Mouse (Mus musculus) megakaryocyte progenitor cell, adult 5-6 weeks (primary cell): Measurements from ENCODE around the gene Olfr1493-ps1. TPM values are rescaled to one million over a fixed set of nuclear protein-coding genes. Genes with fewer than 3 reads are reported as not detected.

ENCODE experiments used
- ATAC-seq: replicated peaks from 2 replicates; pipeline ENCODE4 v1.8.0; 2016; ENCODE audit warnings: mild to moderate bottlenecking, moderate TSS enrichment, inconsistent platforms; ENCODE audit not compliant: poor library complexity
- total RNA-seq, 2 experiments: library from RNA; stranded (forward) in 1 of 2; stranded (reverse) in 1 of 2; fragments of 157-497, 149-512 nt in 1 of 2; fragments of 200-1000 nt in 1 of 2; gene quantifications; 2 replicates each; pipeline versions ENCODE4 v1.2.3 to v1.2.4; 2015 to 2017

The Olfr1493-ps1 gene
- not detected in 2 replicates for total RNA-seq (2015)
- total RNA-seq (2017): not detected in 2 replicates

GRCm38 (mm10) chr19:13722978-13723377, at the start of gene Olfr1493-ps1:
TSS of gene Olfr1493-ps1 (plus strand) at chr19:13723278.
- no peak for ATAC-seq

- ATAC-seq: no peak
These were observed 26.1 kb upstream of the Olfr1493-ps1 start, which contains the start of gene Olfr1491 for GRCm38 (mm10) chr19:13696968-13697367. TSS of gene Olfr1491 (plus strand) at chr19:13697268.

GRCm38 (mm10) chr19:13739428-13739827, 16.4 kb downstream of the Olfr1493-ps1 start, which contains the start of gene Olfr1494:
TSS of gene Olfr1494 (plus strand) at chr19:13739728.
- no peak for ATAC-seq

- no peak for ATAC-seq
These were observed 26.3 kb downstream of the Olfr1493-ps1 start for GRCm38 (mm10) chr19:13749366-13749765.

- no peak for ATAC-seq
These were observed 41.2 kb downstream of the Olfr1493-ps1 start, which contains the start of gene Olfr1495 for GRCm38 (mm10) chr19:13764306-13764705. TSS of gene Olfr1495 (plus strand) at chr19:13764606.

- no peak for ATAC-seq
These were observed 45.6 kb downstream of the Olfr1493-ps1 start for GRCm38 (mm10) chr19:13768565-13769276.

GRCm38 (mm10) chr19:13777578-13777977, 54.5 kb downstream of the Olfr1493-ps1 start, which contains the start of gene Olfr1496:
TSS of gene Olfr1496 (plus strand) at chr19:13777878.
- no peak for ATAC-seq

Other genes starting within 250 kb of the Olfr1493-ps1 start
- not detected in 2 replicates for gene Olfr1475, start 243.1 kb upstream of the Olfr1493-ps1 start, total RNA-seq (2015)
- not detected in 2 replicates for gene Olfr1475, start 243.1 kb upstream of the Olfr1493-ps1 start, total RNA-seq (2017)
- not detected in 2 replicates for gene Olfr1477, start 222.7 kb upstream of the Olfr1493-ps1 start, total RNA-seq (2015)
- gene Olfr1477, start 222.7 kb upstream of the Olfr1493-ps1 start, total RNA-seq (2017): not detected in 2 replicates
- gene Olfr1480, start 195.4 kb upstream of the Olfr1493-ps1 start, total RNA-seq (2015): not detected in 2 replicates
- not detected in 2 replicates for gene Olfr1480, start 195.4 kb upstream of the Olfr1493-ps1 start, total RNA-seq (2017)
- gene Olfr1484, start 139.8 kb upstream of the Olfr1493-ps1 start, total RNA-seq (2015): not detected in 2 replicates
- gene Olfr1484, start 139.8 kb upstream of the Olfr1493-ps1 start, total RNA-seq (2017): not detected in 2 replicates
- gene Olfr1487, start 105.9 kb upstream of the Olfr1493-ps1 start, total RNA-seq (2015): not detected in 2 replicates
- not detected in 2 replicates for gene Olfr1487, start 105.9 kb upstream of the Olfr1493-ps1 start, total RNA-seq (2017)
- not detected in 2 replicates for gene Olfr1489, start 91.7 kb upstream of the Olfr1493-ps1 start, total RNA-seq (2015)
- gene Olfr1489, start 91.7 kb upstream of the Olfr1493-ps1 start, total RNA-seq (2017): not detected in 2 replicates
- gene Olfr1490, start 72.2 kb upstream of the Olfr1493-ps1 start, total RNA-seq (2015): not detected in 2 replicates
- gene Olfr1490, start 72.2 kb upstream of the Olfr1493-ps1 start, total RNA-seq (2017): not detected in 2 replicates
- not detected in 2 replicates for gene Olfr1491, start 26.0 kb upstream of the Olfr1493-ps1 start, total RNA-seq (2015)
- gene Olfr1491, start 26.0 kb upstream of the Olfr1493-ps1 start, total RNA-seq (2017): not detected in 2 replicates
- gene Olfr1494, start 16.4 kb downstream of the Olfr1493-ps1 start, total RNA-seq (2015): not detected in 2 replicates
- not detected in 2 replicates for gene Olfr1494, start 16.4 kb downstream of the Olfr1493-ps1 start, total RNA-seq (2017)
- not detected in 2 replicates for gene Olfr1495, start 41.3 kb downstream of the Olfr1493-ps1 start, total RNA-seq (2015)
- gene Olfr1495, start 41.3 kb downstream of the Olfr1493-ps1 start, total RNA-seq (2017): not detected in 2 replicates
- not detected in 2 replicates for gene Olfr1496, start 54.6 kb downstream of the Olfr1493-ps1 start, total RNA-seq (2015)
- gene Olfr1496, start 54.6 kb downstream of the Olfr1493-ps1 start, total RNA-seq (2017): not detected in 2 replicates
- not detected in 2 replicates for gene Olfr1497, start 74.9 kb downstream of the Olfr1493-ps1 start, total RNA-seq (2015)
- gene Olfr1497, start 74.9 kb downstream of the Olfr1493-ps1 start, total RNA-seq (2017): not detected in 2 replicates
- gene Olfr1499, start 96.2 kb downstream of the Olfr1493-ps1 start, total RNA-seq (2015): not detected in 2 replicates
- not detected in 2 replicates for gene Olfr1499, start 96.2 kb downstream of the Olfr1493-ps1 start, total RNA-seq (2017)
- gene Olfr1500, start 107.2 kb downstream of the Olfr1493-ps1 start, total RNA-seq (2015): not detected in 2 replicates
- gene Olfr1500, start 107.2 kb downstream of the Olfr1493-ps1 start, total RNA-seq (2017): not detected in 2 replicates
- gene Olfr1501, start 127.4 kb downstream of the Olfr1493-ps1 start, total RNA-seq (2015): not detected in 2 replicates
- not detected in 2 replicates for gene Olfr1501, start 127.4 kb downstream of the Olfr1493-ps1 start, total RNA-seq (2017)
- not detected in 2 replicates for gene Olfr1502, start 138.5 kb downstream of the Olfr1493-ps1 start, total RNA-seq (2015)
- gene Olfr1502, start 138.5 kb downstream of the Olfr1493-ps1 start, total RNA-seq (2017): not detected in 2 replicates
- gene Olfr1504, start 174.7 kb downstream of the Olfr1493-ps1 start, total RNA-seq (2015): not detected in 2 replicates
- gene Olfr1504, start 174.7 kb downstream of the Olfr1493-ps1 start, total RNA-seq (2017): not detected in 2 replicates
- gene Olfr1505, start 190.3 kb downstream of the Olfr1493-ps1 start, total RNA-seq (2015): not detected in 2 replicates
- not detected in 2 replicates for gene Olfr1505, start 190.3 kb downstream of the Olfr1493-ps1 start, total RNA-seq (2017)